Mouse (Mus musculus): ENCODE results near the gene F12.
A peak's percentile ranks its signal among the peaks of the same experiment; 100 is the strongest.

The F12 gene

DNA sequence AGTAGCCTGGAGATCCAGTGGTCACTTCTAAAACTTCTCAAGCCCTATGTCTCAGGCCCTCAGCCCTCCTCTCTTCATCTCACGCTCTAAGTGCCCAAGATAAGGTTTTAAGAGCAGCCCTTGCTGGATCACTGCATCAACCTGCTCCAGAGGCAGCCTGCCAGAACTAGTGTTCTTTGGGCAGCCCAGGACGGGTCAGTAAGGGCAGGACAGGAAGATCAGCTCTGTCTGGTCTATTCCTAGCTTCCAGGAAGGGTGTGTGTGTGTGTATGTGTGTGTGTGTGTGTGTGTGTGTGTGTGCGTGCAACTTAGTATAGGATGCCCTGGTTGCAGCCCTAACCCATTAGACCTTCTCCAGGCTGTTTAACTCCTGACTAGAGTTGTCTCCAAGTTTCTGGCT, 56.4 kb downstream of the F12 start:
- peak; percentile 27 for DNase-seq

DNA sequence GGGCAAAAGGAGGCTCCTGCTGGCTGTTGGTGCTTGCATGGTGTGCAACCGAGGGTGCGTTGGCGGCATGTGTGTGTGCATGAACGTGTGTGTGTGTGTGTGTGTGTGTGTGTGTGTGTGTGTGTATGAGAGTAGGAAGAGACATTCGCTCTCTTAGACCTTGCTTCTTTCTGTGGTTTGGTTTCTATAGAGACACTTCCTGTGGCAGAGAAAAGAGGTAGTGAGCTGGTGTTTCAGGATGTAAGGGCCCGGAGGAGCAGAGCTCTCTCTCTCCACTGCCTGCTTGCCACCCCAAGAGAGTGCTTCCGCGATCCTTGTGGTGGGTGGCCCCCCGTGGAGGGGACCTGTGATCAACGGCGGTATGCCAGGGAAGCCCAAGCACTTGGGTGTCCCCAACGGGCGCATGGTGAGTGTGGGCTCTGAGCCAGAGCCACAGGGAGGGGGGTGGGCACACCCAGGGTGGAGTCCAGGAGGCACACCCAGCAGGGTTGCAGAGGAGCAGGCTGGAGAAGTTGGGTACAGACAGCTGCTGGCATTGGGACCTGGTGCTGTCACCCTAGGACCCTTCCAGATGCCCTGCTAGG, 57.0 kb downstream of the F12 start, which contains the start of gene Rgs14:
Rgs14 (plus strand) TSS at position 202 of the 584 bp plus-strand sequence.
- peak; percentile 87 for DNase-seq

- peak; percentile 52 for DNase-seq
These were observed 58.2 kb downstream of the F12 start for GRCm38 (mm10) chr13:55368401-55368800.
